Mouse (Mus musculus) G1E-ER4 (cell line): Measurements from ENCODE around the gene Ip6k2. TPM values are rescaled to one million over a fixed set of nuclear protein-coding genes. Genes with fewer than 3 reads are reported as not detected.

ENCODE experiments used
- GATA1 ChIP-seq: IDR thresholded peaks from one replicate; pipeline ENCODE4 v1.8.0; 2012; ENCODE audit warnings: low read length, inconsistent platforms
- polyA plus RNA-seq: library from polyadenylated mRNA; stranded (reverse); fragments of >175 nt; gene quantifications from 2 replicates; pipeline ENCODE4 v1.2.3, GENCODE M21; 2012

Gene Ip6k2
- 31.0 and 32.1 TPM in 2 replicates for polyA plus RNA-seq

GRCm38 (mm10) chr9:108783548-108784463 lies at the start of gene Ip6k2:
Gene Ip6k2, plus strand, starts transcription at chr9:108783796.
- no peak for TF ChIP-seq GATA1

- no peak for TF ChIP-seq GATA1
These were observed 49.0 kb upstream of the Ip6k2 start for GRCm38 (mm10) chr9:108734626-108735025.

GRCm38 (mm10) chr9:108739239-108739638 lies 44.4 kb upstream of the Ip6k2 start:
- TF ChIP-seq GATA1: no peak

- no peak for TF ChIP-seq GATA1
These were observed 43.5 kb upstream of the Ip6k2 start for GRCm38 (mm10) chr9:108740062-108740461.

GRCm38 (mm10) chr9:108742048-108742447 lies 41.5 kb upstream of the Ip6k2 start:
- no peak for TF ChIP-seq GATA1

GRCm38 (mm10) chr9:108746876-108747499 lies 36.6 kb upstream of the Ip6k2 start:
- TF ChIP-seq GATA1: no peak

GRCm38 (mm10) chr9:108747694-108748093 lies 35.9 kb upstream of the Ip6k2 start:
- no peak for TF ChIP-seq GATA1

- no peak for TF ChIP-seq GATA1
These were observed 34.9 kb upstream of the Ip6k2 start for GRCm38 (mm10) chr9:108748600-108749183.

- TF ChIP-seq GATA1: no peak
These were observed 33.0 kb upstream of the Ip6k2 start for GRCm38 (mm10) chr9:108750616-108751015.

GRCm38 (mm10) chr9:108752142-108752920 lies 31.3 kb upstream of the Ip6k2 start:
- TF ChIP-seq GATA1: no peak

- no peak for TF ChIP-seq GATA1
These were observed 30.3 kb upstream of the Ip6k2 start for GRCm38 (mm10) chr9:108753326-108753725.

- no peak for TF ChIP-seq GATA1
These were observed 29.6 kb upstream of the Ip6k2 start for GRCm38 (mm10) chr9:108753976-108754375.

- TF ChIP-seq GATA1: no peak
These were observed 29.2 kb upstream of the Ip6k2 start for GRCm38 (mm10) chr9:108754423-108754822.

- TF ChIP-seq GATA1: no peak
These were observed 26.2 kb upstream of the Ip6k2 start for GRCm38 (mm10) chr9:108757406-108757805.

GRCm38 (mm10) chr9:108759121-108759520 lies 24.5 kb upstream of the Ip6k2 start:
- no peak for TF ChIP-seq GATA1
